8 mouse cellular contexts compared by ENCODE assay signal in genomic region chr8:95426781-95427281, GRCm38 (mm10). TPM values are rescaled to one million over a fixed set of nuclear protein-coding genes. Genes with fewer than 3 reads are reported as not detected.
DNase-seq lines count a peak whose midpoint lies in the region; ATAC-seq and TF ChIP-seq lines count a peak whose summit lies in the region.

No protein-coding gene starts in this region.

- H3K4me3 ChIP-seq in left cerebral cortex, adult 2 months, result no peak overlapping the region
- H3K4me3 ChIP-seq in embryonic facial prominence, embryonic 13.5 days, result no peak overlapping the region

- H3K36me3 ChIP-seq in embryonic facial prominence, embryonic 13.5 days, result peaks cover 15% of the 10 kb centered on the region

- ATAC-seq in embryonic facial prominence, embryonic 13.5 days (ENCODE audit: insufficient number of reproducible peaks, insufficient read depth, low FRiP score, low TSS enrichment, low read depth), result no peak
- no peak for ATAC-seq in activated CD4-positive, CD25-positive, alpha-beta regulatory T cell, adult 4 months

- intact Hi-C loops in left cerebral cortex, adult 2 months (cut with DNase I), result no loop called here

- H3K9me3 ChIP-seq in embryonic facial prominence, embryonic 13.5 days, result no peaks in the 10 kb centered on the region

- H3K27me3 ChIP-seq in embryonic facial prominence, embryonic 13.5 days, result no peaks in the 10 kb centered on the region

- H3K9ac ChIP-seq in embryonic facial prominence, embryonic 13.5 days, result no peak overlapping the region

- no peak for TF ChIP-seq CTCF in left cerebral cortex, adult 2 months (IDR thresholded peaks at IDR 0.05)

- no peak overlapping the region for H3K4me2 ChIP-seq in embryonic facial prominence, embryonic 13.5 days

- no peak for DNase-seq in left cerebral cortex, adult 2 months (ENCODE audit: extremely low spot score in 1 of 2, low spot score in 2 of 2)
- DNase-seq in left cerebral cortex, adult 11 months (ENCODE audit: low spot score), result no peak
- peak; percentile 54 for DNase-seq in heart, postnatal 4 days
- DNase-seq in lung, postnatal 10 days, result peak; percentile 57
- no peak for DNase-seq in thymus, postnatal 4 days
- DNase-seq in T-cell, adult 2 months (ENCODE audit: low spot score), result no peak

- WGBS in embryonic facial prominence, embryonic 13.5 days, result 54% methylated on average over 2 of the region's 2 CpGs

- peak overlapping the region; percentile 63 for H3K27ac ChIP-seq in left cerebral cortex, adult 2 months
- H3K27ac ChIP-seq in embryonic facial prominence, embryonic 13.5 days, result peak overlapping the region; percentile 75

- peaks cover 46% of the 10 kb centered on the region for H3K4me1 ChIP-seq in embryonic facial prominence, embryonic 13.5 days

RNA-seq across cellular contexts. Expression of gene Cfap20, which starts 7.8 kb away (rescaled TPM):
- 10 to 100 TPM; 57.7 to 58.7 TPM for total RNA-seq in left cerebral cortex, adult 2 months (2021)
- 156 and 166 TPM in 2 replicates for polyA plus RNA-seq in embryonic facial prominence, embryonic 13.5 days (2015; fragmentation: Nextera tagmentation; extraction: Ambion mirVana)
- total RNA-seq in heart, postnatal 4 days (2021), result 10 to 100 TPM; 66.9 to 72.9 TPM
- polyA plus RNA-seq in activated CD4-positive, CD25-positive, alpha-beta regulatory T cell, adult 4 months (2017; shearing (Covaris generic)), result 10 to 100 TPM; 65.2 to 66.9 TPM

Comparison
In these comparisons a context has a peak if more than half of its experiments do, and no peak if none do; other contexts are left out.
1. DNase-seq: peak in heart, postnatal 4 days (single experiment) and lung, postnatal 10 days (single experiment); none in left cerebral cortex, adult 2 months (0 of 2), left cerebral cortex, adult 11 months (single experiment), thymus, postnatal 4 days (single experiment) and T-cell, adult 2 months (single experiment).